Mouse (Mus musculus): ENCODE results near the gene B3galt4.
"Not testable (repeated sequence)": the region's sequence is repeated elsewhere in the genome, so short reads cannot be mapped to it uniquely, and the experiment has no call there.

The B3galt4 gene

DNA sequence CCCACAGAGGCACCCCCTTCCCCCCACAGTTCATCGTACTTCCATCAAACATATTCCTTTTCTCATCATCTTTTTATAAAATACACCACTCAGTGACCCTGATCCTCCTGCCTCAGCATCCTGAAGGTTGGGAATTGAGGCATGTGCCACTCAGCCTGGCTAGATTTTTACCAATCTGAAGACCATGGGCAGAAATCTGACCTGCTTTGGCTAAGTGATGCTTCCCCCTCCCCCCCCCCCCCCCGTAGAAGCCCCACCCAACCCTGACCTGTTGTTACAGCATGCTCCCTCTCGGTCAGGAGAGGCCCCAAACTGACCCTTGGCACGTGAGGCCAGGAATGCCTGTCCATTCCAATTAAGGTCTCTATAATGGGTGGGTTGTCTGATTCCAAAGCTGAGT is 46.5 kb downstream of the B3galt4 start, which contains the start of gene Platr17:
TSS of gene Platr17 (plus strand) at position 301 of the 400 bp plus-strand sequence.
- DNase-seq (ENCODE audit: low read depth) = not testable (repeated sequence)

DNA sequence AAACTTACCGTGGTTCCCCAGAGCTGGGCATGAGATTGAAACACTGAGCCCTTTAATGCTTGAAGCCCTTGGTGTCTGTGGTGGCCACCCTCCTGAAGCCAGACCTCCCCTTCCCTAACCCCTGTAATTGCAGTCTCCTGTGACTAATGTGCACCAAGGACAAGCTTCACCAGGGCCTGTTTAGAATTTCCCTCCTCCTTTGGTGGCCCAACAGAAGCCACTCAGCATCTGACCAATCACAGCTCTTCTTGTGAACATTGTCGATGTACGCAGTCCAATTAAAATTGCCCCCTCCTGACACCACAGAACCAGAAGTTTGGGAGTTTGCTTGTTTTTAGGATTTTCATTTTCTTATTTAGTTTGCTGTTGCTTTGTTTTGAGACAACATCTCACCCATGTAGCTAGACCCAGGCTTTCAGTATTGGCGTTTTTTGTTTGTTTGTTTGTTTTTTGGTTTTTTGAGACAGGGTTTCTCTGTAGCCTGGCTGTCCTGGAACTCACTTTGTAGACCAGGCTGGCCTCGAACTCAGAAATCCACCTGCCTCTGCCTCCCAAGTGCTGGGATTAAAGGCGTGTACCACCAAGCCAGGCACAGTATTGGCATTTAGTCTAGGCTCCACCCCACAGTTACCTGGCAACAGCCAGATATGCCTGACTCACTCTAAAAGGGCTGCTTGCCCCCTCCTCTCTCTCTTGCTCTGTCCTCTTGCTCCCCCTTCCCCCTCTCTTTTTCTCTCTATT is 47.2 kb downstream of the B3galt4 start:
- DNase-seq (ENCODE audit: low read depth) = not testable (repeated sequence)

DNA sequence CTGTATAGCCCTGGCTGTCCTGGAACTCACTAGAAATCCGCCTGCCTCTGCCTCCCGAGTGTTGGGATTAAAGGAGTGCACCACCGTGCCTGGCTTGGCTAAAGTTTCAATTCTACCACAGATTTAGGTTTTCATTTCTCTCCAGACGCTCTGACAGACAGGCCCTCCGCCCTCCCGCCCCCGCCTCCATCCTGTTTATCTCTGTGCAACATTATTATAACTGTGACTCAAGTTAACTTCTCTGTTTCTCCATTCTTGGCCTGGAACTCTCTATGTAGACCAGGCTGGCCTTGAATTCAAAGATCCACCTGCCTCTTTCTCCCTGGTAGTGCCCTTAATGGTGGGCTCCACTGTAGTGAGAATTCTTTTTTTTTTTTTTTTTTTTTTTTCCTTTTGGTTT is 48.8 kb downstream of the B3galt4 start:
- DNase-seq (ENCODE audit: low read depth) = no peak

DNA sequence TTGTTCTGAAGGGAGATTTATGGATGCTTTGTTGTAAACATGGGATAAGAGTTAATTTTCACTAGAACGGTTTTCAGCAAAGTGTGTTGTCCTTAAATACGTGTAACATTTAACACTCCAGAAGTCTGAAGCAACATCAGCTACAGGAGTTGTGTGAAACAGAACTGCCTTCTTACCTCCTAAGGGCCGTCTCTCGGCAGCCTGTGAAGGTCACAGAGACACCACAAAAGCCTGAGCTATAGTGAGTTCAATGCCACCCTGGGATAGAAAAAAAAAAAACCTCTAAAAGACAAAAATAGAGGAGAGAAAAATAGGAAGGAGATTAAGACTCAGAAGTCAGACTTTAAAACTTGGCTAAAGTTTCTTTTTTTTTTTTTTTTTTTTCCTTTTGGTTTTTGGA is 49.2 kb downstream of the B3galt4 start:
- no peak for DNase-seq (ENCODE audit: low read depth)

DNA sequence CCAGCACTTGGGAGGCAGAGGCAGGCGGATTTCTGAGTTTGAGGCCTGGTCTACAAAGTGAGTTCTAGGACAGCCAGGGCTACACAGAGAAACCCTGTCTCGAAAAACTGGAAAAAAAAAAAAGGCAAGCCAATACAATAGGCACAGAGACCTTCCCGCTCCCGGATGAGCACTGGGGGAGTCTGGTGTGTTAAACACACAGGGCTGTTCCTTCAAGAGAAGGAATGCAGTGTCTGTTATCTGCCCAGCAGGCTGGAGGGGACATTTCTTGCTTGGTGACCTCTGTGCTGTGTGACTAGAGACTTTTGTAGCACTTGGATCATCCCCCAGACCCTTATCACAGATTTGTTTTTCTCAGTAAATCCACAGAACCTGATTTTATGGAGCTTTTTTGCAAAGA is 49.6 kb downstream of the B3galt4 start:
- no peak for DNase-seq (ENCODE audit: low read depth)

DNA sequence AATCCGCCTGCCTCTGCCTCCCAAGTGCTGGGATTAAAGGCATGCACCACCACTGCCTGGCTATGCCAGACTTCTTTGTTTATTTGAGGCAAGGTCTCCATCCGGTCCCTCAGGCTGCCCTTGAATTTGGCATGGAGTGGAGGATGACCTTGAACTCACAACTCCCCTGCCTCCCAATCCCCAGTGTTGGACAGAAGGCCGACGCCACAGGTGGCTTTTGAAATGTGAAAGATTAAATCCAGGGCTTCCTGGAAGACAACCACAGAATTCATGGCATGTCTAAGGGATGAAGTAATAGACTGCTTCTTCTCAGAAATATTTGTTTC is 50.3 kb downstream of the B3galt4 start:
- DNase-seq (ENCODE audit: low read depth) = no peak

DNA sequence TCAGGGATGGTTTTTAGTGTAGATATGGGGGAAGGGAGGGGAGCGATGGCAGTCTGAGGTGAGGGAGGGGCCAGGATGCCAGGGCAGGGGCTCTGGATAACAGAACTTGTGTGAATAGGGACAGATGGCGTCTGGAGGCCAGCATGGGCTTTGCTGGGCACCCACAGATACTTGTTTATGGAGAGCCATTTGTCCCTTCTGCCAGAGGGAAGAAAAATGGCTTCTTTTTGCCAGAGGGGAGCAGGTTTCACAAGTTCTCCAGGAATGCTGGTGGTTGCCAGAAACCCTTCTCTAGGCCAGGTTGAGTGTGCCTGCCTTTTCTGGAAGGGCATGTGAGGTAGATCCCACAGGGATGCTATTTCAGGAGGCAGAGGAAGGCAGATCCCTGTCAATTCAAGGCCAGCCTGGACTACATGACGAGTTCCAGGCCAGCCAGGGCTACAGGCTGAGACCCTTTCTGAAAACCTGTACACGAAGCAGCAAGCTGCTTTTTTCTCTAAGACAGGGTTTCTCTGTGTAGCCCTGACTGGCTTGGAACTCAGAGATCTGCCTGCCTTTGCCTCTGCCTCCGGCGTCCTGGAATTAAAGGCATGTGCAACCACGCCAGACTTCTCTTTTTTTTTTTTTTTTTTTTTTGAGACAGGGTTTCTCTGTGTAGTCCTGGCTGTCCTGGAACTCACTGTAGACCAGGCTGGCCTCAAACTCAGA is 50.9 kb downstream of the B3galt4 start:
- no peak for DNase-seq (ENCODE audit: low read depth)

Data from fibroblast of lung, adult 2 months (primary cell).